Comparison of ENCODE assay signal across 25 mouse cellular contexts in genomic region chr2:83754306-83754837, GRCm38 (mm10). TPM values are rescaled to one million over a fixed set of nuclear protein-coding genes. Genes with fewer than 3 reads are reported as not detected.
"Had no signal": no experiment of that assay in that cellular context is flagged by ENCODE, and none has a peak within 500 bp of the region (broad histone marks: within the 10 kb centered on the region; RNA-seq: fewer than 3 reads in every experiment).

No protein-coding gene starts in this region.

- DNase-seq: kidney, adult 9 months; kidney, postnatal 10 days; kidney, postnatal 4 days; left cerebral cortex, postnatal 4 days; lung, adult 18-20 months; lung, postnatal 10 days; lung, postnatal 36 days; retina, postnatal 1 day; right cerebral cortex, postnatal 25 days; spleen, adult 18-20 months; thymus, postnatal 25 days had no signal

- H3K27me3 ChIP-seq: limb, embryonic 12.5 days; limb, embryonic 15.5 days; liver, embryonic 12.5 days; liver, embryonic 15.5 days; lung, embryonic 15.5 days; megakaryocyte, embryonic 14.5 days; midbrain, embryonic 13.5 days; neural tube, embryonic 13.5 days; stomach, embryonic 15.5 days had no signal

- H3K4me1 ChIP-seq: limb, embryonic 15.5 days; liver, embryonic 12.5 days; liver, embryonic 15.5 days had no signal

- H3K4me2 ChIP-seq: limb, embryonic 12.5 days; limb, embryonic 15.5 days; liver, embryonic 12.5 days; liver, embryonic 15.5 days; lung, embryonic 15.5 days; midbrain, embryonic 13.5 days; neural tube, embryonic 13.5 days; stomach, embryonic 15.5 days had no signal

- H3K36me3 ChIP-seq: liver, embryonic 15.5 days; neural tube, embryonic 13.5 days; stomach, embryonic 15.5 days had no signal

- H3K4me3 ChIP-seq: limb, embryonic 12.5 days; limb, embryonic 15.5 days; liver, embryonic 12.5 days; liver, embryonic 15.5 days; lung, embryonic 15.5 days; megakaryocyte, embryonic 14.5 days; midbrain, embryonic 10.5 days; midbrain, embryonic 13.5 days; myocyte; neural tube, embryonic 13.5 days; stomach, embryonic 15.5 days had no signal

- H3K27ac ChIP-seq: limb, embryonic 12.5 days; limb, embryonic 15.5 days; liver, embryonic 12.5 days; liver, embryonic 15.5 days; lung, embryonic 15.5 days; midbrain, embryonic 10.5 days; midbrain, embryonic 13.5 days; neural tube, embryonic 13.5 days; stomach, embryonic 15.5 days had no signal

- H3K9me3 ChIP-seq: limb, embryonic 12.5 days; limb, embryonic 15.5 days; liver, embryonic 12.5 days; liver, embryonic 15.5 days; lung, embryonic 15.5 days; megakaryocyte, embryonic 14.5 days; midbrain, embryonic 10.5 days; midbrain, embryonic 13.5 days; neural tube, embryonic 13.5 days; stomach, embryonic 15.5 days had no signal

- H3K9ac ChIP-seq: limb, embryonic 12.5 days; limb, embryonic 15.5 days; liver, embryonic 12.5 days; liver, embryonic 15.5 days; lung, embryonic 15.5 days; midbrain, embryonic 13.5 days; neural tube, embryonic 13.5 days; stomach, embryonic 15.5 days had no signal

- ATAC-seq: liver, embryonic 12.5 days; midbrain, embryonic 13.5 days; midbrain, embryonic 16.5 days had no signal

RNA-seq across cellular contexts. Expression of gene Fam171b, which starts 58.1 kb away (rescaled TPM):
- total RNA-seq: monocyte, adult 5-6 weeks; neutrophil, adult 5-6 weeks had no signal
